Mouse (Mus musculus) embryonic facial prominence, embryonic 12.5 days (tissue): ENCODE measurements around the gene Tnfrsf26. TPM values are rescaled to one million over a fixed set of nuclear protein-coding genes. Genes with fewer than 3 reads are reported as not detected.

ENCODE experiments used
- ATAC-seq: fragments of 200-750 bp; cut with Nextera tagmentation; 2 replicates; pipeline ENCODE4 v1.8.0; 2017; ENCODE audit not compliant: insufficient number of reproducible peaks, insufficient read depth, low FRiP score, low TSS enrichment
- H3K27ac ChIP-seq: fragments of 300-500 bp; sonication (generic); 2 replicates; pipeline ENCODE4 v1.5.1; 2016; ENCODE audit warnings: mild to moderate bottlenecking
- H3K27me3 ChIP-seq: fragments of 300-500 bp; sonication (generic); 2 replicates; pipeline ENCODE4 v1.6.1; 2016; ENCODE audit warnings: mild to moderate bottlenecking, moderate library complexity
- H3K36me3 ChIP-seq: fragments of 300-500 bp; sonication (generic); 2 replicates; pipeline ENCODE4 v1.6.1; 2016; ENCODE audit warnings: mild to moderate bottlenecking
- H3K4me1 ChIP-seq: fragments of 300-500 bp; sonication (generic); 2 replicates; pipeline ENCODE4 v1.6.1; 2016
- H3K4me2 ChIP-seq: fragments of 300-500 bp; sonication (generic); replicated peaks from 2 replicates; pipeline ENCODE4 v1.6.1; 2016; ENCODE audit warnings: mild to moderate bottlenecking, moderate library complexity
- H3K4me3 ChIP-seq: fragments of 300-500 bp; sonication (generic); 2 replicates; pipeline ENCODE4 v1.5.1; 2016; ENCODE audit warnings: mild to moderate bottlenecking
- H3K9ac ChIP-seq: fragments of 300-500 bp; sonication (generic); 2 replicates; pipeline ENCODE4 v1.6.1; 2016; ENCODE audit warnings: mild to moderate bottlenecking, moderate library complexity
- H3K9me3 ChIP-seq: fragments of 300-500 bp; sonication (generic); 2 replicates; pipeline ENCODE4 v1.6.1; 2016; ENCODE audit warnings: mild to moderate bottlenecking, moderate library complexity
- WGBS: fragments of 180-500 bp; shearing (Covaris S2); methylation state at CpG from one replicate; pipeline ENCODE4 v1.1.7; 2016; 5-methylcytosine and 5-hydroxymethylcytosine counted together
- microRNA-seq: library from miRNA; unstranded; fragments of <30 nt; microRNA quantifications from one replicate; pipeline ENCODE4, GENCODE M21; 2017
- polyA plus RNA-seq: library from polyadenylated mRNA; unstranded; fragments of >200 nt; fragmentation: Nextera tagmentation; extraction: Ambion mirVana; gene quantifications from 2 replicates; pipeline ENCODE4 v1.2.1, GENCODE M21; 2016

Gene Tnfrsf26
- polyA plus RNA-seq, 1 experiment from 2014 or later, result 0.35 TPM

DNA sequence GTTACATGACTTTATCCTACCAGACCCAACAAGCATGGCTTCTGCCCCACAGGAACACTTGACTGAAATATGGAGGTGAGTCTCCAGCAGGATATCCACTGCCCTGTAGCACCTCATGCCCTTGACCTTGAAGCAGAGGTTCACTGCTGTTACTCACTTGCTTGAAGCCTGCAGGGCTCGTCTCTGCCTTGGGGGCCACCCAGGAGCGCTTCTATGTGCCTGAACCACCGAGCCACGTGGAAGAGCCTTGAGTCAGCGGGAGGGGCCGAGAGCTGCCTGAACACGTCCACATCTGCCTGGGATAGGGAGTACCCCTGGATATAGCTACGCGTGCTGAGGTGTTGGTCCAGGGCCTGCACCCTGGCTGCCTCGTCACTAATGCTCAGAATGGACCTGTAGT, 36.3 kb downstream of the Tnfrsf26 start:
- H3K27ac ChIP-seq, result no peak overlapping the region
- no peak overlapping the region for H3K4me3 ChIP-seq
- H3K9me3 ChIP-seq, result no peaks in the 10 kb centered on the region
- H3K4me1 ChIP-seq, result peaks cover 3% of the 10 kb centered on the region; the same call in 1 of the 2 replicates
- H3K4me2 ChIP-seq, result no peak overlapping the region
- H3K36me3 ChIP-seq, result peaks cover 54% of the 10 kb centered on the region
- H3K9ac ChIP-seq, result no peak overlapping the region
- no peaks in the 10 kb centered on the region for H3K27me3 ChIP-seq
- ATAC-seq, result no peak
- WGBS, result 79% methylated on average over 10 of the region's 10 CpGs

DNA sequence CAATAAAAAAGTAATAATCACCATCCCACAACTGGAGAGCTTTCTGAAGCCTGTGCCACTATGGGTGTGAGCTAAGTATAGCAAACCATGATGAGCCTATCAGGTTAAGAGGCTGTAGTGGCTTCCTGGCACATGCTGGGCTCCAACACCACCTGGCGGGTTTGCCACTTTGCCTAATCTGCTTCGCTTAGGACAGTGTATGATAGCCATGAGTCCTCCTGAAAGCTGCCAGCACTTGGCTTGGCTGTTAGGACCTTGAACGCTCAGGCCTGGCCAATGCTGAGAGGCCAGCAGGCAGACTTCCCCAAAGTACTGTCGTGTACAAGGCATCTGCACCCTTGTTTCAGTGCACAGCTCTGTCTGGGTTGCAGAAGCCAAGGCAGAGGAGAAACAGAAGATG, 40.5 kb downstream of the Tnfrsf26 start:
- no peaks in the 10 kb centered on the region for H3K4me1 ChIP-seq
- no peak overlapping the region for H3K9ac ChIP-seq
- no peak for ATAC-seq
- no peak overlapping the region for H3K4me2 ChIP-seq
- no peak overlapping the region for H3K27ac ChIP-seq
- WGBS, result 85% methylated on average over 4 of the region's 4 CpGs
- no peaks in the 10 kb centered on the region for H3K9me3 ChIP-seq
- H3K36me3 ChIP-seq, result peaks cover 83% of the 10 kb centered on the region
- no peak overlapping the region for H3K4me3 ChIP-seq
- no peaks in the 10 kb centered on the region for H3K27me3 ChIP-seq

DNA sequence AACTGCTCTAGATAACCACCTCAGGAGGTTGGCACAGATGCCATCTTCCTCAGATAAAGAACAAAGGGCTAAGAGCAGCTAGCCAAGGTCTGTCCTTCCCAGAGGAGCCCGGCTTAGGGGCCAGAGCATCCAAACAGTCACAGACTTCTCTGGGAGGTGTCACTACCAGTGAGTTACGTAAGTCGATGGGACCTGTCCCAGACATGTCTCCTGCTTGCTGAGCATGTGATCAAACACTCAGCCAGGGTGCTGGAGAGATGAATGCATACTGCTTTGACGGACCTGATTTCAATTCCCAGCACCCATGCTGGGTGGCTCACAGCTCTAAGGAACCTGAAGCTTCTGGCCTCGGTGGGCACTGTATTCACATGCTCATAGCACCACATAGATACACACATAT, 40.9 kb downstream of the Tnfrsf26 start:
- Histone ChIP-seq H3K4me2 (no peak overlapping the region), H3K4me3 (no peak overlapping the region), H3K27me3 (no peaks in the 10 kb centered on the region), H3K9me3 (no peaks in the 10 kb centered on the region), H3K9ac (no peak overlapping the region), H3K36me3 (peaks cover 83% of the 10 kb centered on the region), H3K4me1 (no peaks in the 10 kb centered on the region), H3K27ac (no peak overlapping the region)
- WGBS, result 94% methylated on average over 5 of the region's 5 CpGs
- no peak for ATAC-seq

- Histone ChIP-seq H3K9me3 (no peaks in the 10 kb centered on the region), H3K27ac (no peak overlapping the region), H3K36me3 (peaks cover 73% of the 10 kb centered on the region), H3K9ac (no peak overlapping the region), H3K4me2 (no peak overlapping the region), H3K27me3 (no peaks in the 10 kb centered on the region), H3K4me1 (no peaks in the 10 kb centered on the region), H3K4me3 (no peak overlapping the region)
- 41% methylated on average over 3 of the region's 3 CpGs for WGBS
- ATAC-seq, result no peak
Measured at GRCm38 (mm10) chr7:143583956-143584355, 44.6 kb downstream of the Tnfrsf26 start.

DNA sequence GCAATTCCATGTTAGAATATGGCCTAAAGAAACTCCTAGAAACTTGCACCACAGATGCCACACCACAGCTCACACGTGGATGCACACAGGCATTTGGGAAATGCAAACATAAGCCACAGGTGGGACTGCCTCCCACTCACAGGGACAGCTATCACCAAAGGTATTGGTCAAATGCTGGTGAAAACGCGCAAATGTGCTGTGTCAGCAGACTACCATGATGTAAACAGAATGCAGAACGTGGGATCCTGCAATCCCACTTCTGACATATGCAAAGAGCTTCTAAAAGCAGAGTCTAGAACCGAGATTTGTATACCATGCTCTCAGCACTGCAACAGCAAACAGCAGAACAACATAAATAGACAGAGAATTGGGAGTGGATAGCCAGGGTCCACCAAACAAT, 45.5 kb downstream of the Tnfrsf26 start:
- Histone ChIP-seq H3K9ac (no peak overlapping the region), H3K9me3 (no peaks in the 10 kb centered on the region), H3K36me3 (peaks cover 73% of the 10 kb centered on the region), H3K27ac (no peak overlapping the region), H3K4me1 (no peaks in the 10 kb centered on the region), H3K4me2 (no peak overlapping the region), H3K4me3 (no peak overlapping the region), H3K27me3 (no peaks in the 10 kb centered on the region)
- WGBS, result 87% methylated on average over 5 of the region's 5 CpGs
- no peak for ATAC-seq

- 93% methylated on average over 11 of the region's 11 CpGs for WGBS
- H3K4me2 ChIP-seq, result no peak overlapping the region
- H3K9me3 ChIP-seq, result no peaks in the 10 kb centered on the region
- peaks cover 93% of the 10 kb centered on the region for H3K36me3 ChIP-seq
- H3K9ac ChIP-seq, result no peak overlapping the region
- no peak for ATAC-seq
- no peaks in the 10 kb centered on the region for H3K27me3 ChIP-seq
- no peak overlapping the region for H3K27ac ChIP-seq
- H3K4me1 ChIP-seq, result no peaks in the 10 kb centered on the region
- no peak overlapping the region for H3K4me3 ChIP-seq
Measured at GRCm38 (mm10) chr7:143575751-143576150, 52.8 kb downstream of the Tnfrsf26 start.

GRCm38 (mm10) chr7:143565648-143566039, 62.9 kb downstream of the Tnfrsf26 start:
- 94% methylated on average over 3 of the region's 3 CpGs for WGBS
- H3K4me3 ChIP-seq, result no peak overlapping the region
- H3K4me1 ChIP-seq, result no peaks in the 10 kb centered on the region
- no peak overlapping the region for H3K27ac ChIP-seq
- no peaks in the 10 kb centered on the region for H3K9me3 ChIP-seq
- ATAC-seq, result no peak
- no peak overlapping the region for H3K9ac ChIP-seq
- H3K36me3 ChIP-seq, result peaks cover 88% of the 10 kb centered on the region
- no peaks in the 10 kb centered on the region for H3K27me3 ChIP-seq
- H3K4me2 ChIP-seq, result no peak overlapping the region

DNA sequence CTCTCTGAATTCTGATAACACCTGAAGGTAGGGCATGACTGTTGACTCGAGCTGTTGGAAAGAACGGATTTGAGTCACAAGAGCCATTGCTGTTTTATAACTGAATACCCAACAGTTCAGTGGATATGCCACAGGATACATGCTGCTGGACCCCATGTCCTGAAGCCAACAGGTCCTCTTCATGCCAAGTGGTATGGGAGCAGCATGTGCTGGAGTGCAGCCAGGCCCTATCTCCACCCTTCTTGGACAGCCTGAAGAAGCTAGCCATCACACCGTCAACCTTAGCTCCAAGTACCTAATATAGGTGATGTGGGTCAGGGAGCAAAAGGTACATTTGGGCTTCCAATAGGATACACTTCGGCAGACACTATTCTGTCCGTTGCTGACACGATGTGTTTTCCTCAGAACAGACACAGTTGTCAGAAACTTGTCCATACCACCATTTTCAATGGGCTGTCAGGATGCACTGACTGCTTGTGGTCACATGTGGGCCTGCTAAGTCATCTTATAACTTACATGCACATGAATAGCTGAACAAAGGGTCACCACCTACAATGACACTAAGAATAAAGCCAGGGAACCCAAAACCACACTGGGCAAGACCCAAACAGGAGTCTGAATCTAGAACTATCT, 63.4 kb downstream of the Tnfrsf26 start:
- Histone ChIP-seq H3K27me3 (no peaks in the 10 kb centered on the region), H3K36me3 (peaks cover 88% of the 10 kb centered on the region), H3K9ac (no peak overlapping the region), H3K9me3 (no peaks in the 10 kb centered on the region), H3K4me3 (no peak overlapping the region), H3K4me2 (no peak overlapping the region), H3K27ac (no peak overlapping the region), H3K4me1 (no peaks in the 10 kb centered on the region)
- no peak for ATAC-seq
- 91% methylated on average over 6 of the region's 6 CpGs for WGBS

GRCm38 (mm10) chr7:143563787-143564186, 64.7 kb downstream of the Tnfrsf26 start:
- Histone ChIP-seq H3K27ac (no peak overlapping the region), H3K36me3 (peaks cover 88% of the 10 kb centered on the region), H3K9ac (no peak overlapping the region), H3K4me2 (no peak overlapping the region), H3K4me1 (no peaks in the 10 kb centered on the region), H3K4me3 (no peak overlapping the region), H3K27me3 (no peaks in the 10 kb centered on the region), H3K9me3 (no peaks in the 10 kb centered on the region)
- ATAC-seq, result no peak
- WGBS, result 87% methylated on average over 5 of the region's 5 CpGs

Small RNAs within 50 kb of the gene (microRNA-seq; reads per million reads assigned to microRNA genes)
- 1.1 reads per million for gene Mir7064

Other genes with a start within 250 kb of the Tnfrsf26 start
- gene Cdkn1c, start 167.7 kb downstream of the Tnfrsf26 start, polyA plus RNA-seq, result 1,667 and 1,675 TPM in 2 replicates
- gene Slc22a18, start 155.0 kb downstream of the Tnfrsf26 start, polyA plus RNA-seq, result 0.60 and 1.6 TPM in 2 replicates
- 7.3 and 9.1 TPM in 2 replicates for gene Phlda2, start 125.6 kb downstream of the Tnfrsf26 start, polyA plus RNA-seq
- 310 and 322 TPM in 2 replicates for gene Nap1l4, start 79.6 kb downstream of the Tnfrsf26 start, polyA plus RNA-seq
- 57.1 and 57.3 TPM in 2 replicates for gene Cars, start 28.6 kb downstream of the Tnfrsf26 start, polyA plus RNA-seq
- 11.5 and 13.6 TPM in 2 replicates for gene Tnfrsf22, start 20.9 kb upstream of the Tnfrsf26 start, polyA plus RNA-seq
- gene Tnfrsf23, start 57.1 kb upstream of the Tnfrsf26 start, polyA plus RNA-seq, result 0.47 and 1.1 TPM in 2 replicates
- 31.6 and 35.6 TPM in 2 replicates for gene Osbpl5, start 128.3 kb upstream of the Tnfrsf26 start, polyA plus RNA-seq
- not detected in 2 replicates for gene Mrgprg, start 138.3 kb upstream of the Tnfrsf26 start, polyA plus RNA-seq
- 1.1 and 1.5 TPM in 2 replicates for gene Mrgpre, start 155.8 kb upstream of the Tnfrsf26 start, polyA plus RNA-seq
- gene Nadsyn1, start 194.1 kb upstream of the Tnfrsf26 start, polyA plus RNA-seq, result 7.7 and 9.2 TPM in 2 replicates
- 43.6 and 45.0 TPM in 2 replicates for gene Dhcr7, start 194.4 kb upstream of the Tnfrsf26 start, polyA plus RNA-seq
- gene Gm498, start 238.1 kb upstream of the Tnfrsf26 start, polyA plus RNA-seq, result not detected in 2 replicates